Mouse (Mus musculus): Measurements from ENCODE around the gene Arhgap23. TPM values are rescaled to one million over a fixed set of nuclear protein-coding genes. Genes with fewer than 3 reads are reported as not detected.
A peak's percentile ranks its signal among the peaks of the same experiment; 100 is the strongest.

Gene Arhgap23
- total RNA-seq, 2 experiments from 2014 or later: 84.0 to 91.8 TPM

DNA sequence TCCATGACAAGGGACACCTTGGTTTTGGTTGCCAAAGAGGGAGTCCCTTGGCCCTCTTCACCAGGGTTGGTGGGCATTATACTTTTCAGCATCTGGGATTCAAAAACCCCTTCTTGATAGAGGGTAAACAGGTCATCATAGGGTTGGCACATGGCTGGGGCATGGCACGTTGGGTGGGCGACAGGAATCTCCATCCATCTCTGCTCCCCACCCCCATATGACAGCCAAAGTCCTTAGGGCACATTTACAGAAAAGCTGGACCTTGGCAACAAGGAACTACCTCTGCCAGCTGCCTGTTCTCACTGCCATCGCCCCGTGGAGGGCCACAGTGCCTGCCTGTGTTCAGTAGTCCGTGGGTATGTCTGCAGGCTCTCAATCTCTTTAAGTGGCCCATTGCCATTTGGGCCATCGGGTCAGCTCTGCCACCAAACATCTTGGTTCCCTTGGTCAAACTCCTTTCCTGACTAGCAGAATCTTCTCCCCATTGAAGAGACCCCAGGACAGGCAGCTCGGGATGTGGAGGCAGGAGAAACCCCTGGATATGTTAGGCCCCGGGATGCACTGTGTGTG is 11.6 kb upstream of the Arhgap23 start:
- DNase-seq (ENCODE audit: extremely low spot score in 1 of 2, low spot score in 2 of 2): no peak
- intact Hi-C loops (cut with DNase I): loop anchor here (5.0 kb wide), 1 partner anchor 41 kb away; the partner anchor contains the start of gene Socs7

DNA sequence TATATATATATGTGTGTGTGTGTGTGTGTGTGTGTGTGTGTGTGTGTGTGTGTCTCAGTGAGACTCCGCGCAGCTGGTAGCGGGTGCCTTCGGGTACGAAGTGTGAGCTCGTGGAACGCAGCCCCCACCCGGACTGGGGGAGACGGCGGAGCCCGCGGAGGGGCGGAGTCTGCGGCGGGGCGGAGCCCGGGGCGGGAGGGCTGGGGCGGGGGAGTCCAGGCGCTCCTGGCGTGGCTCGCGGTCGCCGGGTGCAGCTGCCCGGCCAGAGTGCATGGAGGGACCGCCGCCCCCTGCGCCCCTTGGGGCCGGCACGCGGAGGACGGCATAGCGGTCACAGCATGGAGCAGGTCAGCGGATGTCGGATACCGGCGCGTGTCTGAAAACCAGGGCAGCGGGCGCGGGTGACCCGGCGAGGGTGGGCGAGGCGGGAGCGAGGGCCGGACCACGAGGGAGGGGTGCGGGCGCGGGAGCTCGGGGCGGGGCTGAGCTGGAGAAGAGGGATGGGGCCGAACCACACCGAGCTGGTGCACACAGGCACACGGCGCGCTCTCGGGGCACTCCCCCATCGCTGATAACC is 11.1 kb upstream of the Arhgap23 start:
- intact Hi-C loops (cut with DNase I): loop anchor here (5.0 kb wide), 1 partner anchor 42 kb away; the partner anchor contains the start of gene Socs7
- peak; percentile 62 to 88 for DNase-seq (ENCODE audit: extremely low spot score in 1 of 2, low spot score in 2 of 2)

DNA sequence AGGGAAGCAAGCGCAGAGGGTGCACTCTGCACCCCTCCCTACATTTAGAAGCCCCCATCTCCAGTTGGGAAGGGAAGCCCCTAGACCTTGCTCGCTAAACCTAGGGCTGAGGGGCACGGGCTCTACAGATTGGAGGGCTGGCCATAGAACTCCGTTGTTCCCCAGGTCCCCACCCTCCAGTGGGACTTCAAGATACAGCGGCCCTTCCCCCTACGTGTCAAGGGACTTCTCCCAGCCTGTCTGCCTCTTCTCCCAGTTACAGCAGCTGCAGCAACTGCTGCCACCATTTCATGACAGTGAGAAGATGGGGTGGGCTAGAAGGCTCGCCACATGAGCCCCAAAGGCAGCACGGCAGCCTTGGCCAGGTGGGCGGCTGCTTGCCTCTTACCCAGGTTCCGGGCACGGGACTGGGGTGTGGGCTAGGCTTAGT is 10.6 kb upstream of the Arhgap23 start:
- DNase-seq (ENCODE audit: extremely low spot score in 1 of 2, low spot score in 2 of 2): no peak
- intact Hi-C loops (cut with DNase I): loop anchor here (5.0 kb wide), 1 partner anchor 42 kb away; the partner anchor contains the start of gene Socs7

DNA sequence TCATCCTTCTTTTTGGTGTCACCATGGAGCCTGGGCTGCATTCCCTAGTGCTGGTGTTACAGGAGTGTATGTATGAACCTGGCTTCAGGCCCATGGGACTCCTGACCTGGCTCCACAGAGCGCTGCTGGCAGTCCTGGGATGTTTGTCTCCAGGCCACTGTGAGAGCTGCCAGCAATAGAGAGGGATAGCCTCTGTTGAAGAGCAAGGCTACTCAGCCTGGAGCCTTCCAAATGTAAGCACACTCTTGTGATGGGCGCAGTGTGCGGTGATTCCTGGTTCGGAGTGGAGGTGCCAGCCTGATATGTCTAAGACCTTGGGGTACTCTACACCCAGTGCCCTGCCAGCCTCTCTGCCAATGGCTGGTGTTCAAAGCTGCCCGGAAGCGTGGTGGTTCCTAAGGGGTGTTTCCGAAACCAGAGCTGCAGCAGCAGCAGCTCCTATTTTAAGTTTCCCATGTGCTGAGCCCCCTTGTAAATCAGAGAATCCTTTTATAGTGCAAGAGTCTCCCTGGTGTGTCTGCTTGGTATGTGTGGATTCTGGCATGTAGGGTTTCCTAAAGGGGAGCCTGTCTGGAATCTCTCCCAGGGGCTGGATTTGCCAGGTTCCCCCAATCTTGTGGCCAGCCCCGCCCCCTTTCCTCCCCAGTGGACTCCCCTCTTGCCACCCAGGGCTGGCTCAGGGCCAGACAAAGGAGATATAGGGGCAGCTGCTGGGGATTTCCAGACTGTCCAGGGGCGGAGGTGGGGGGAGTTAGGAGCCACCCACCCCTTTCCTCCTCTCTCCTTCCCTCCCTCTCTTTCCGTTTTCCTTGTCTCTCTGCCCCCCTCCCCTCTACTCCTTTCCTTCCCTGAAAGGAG is 9.0 kb upstream of the Arhgap23 start:
- intact Hi-C loops (cut with DNase I): no loop called here
- peak; percentile 39 to 84 for DNase-seq (ENCODE audit: extremely low spot score in 1 of 2, low spot score in 2 of 2)

DNA sequence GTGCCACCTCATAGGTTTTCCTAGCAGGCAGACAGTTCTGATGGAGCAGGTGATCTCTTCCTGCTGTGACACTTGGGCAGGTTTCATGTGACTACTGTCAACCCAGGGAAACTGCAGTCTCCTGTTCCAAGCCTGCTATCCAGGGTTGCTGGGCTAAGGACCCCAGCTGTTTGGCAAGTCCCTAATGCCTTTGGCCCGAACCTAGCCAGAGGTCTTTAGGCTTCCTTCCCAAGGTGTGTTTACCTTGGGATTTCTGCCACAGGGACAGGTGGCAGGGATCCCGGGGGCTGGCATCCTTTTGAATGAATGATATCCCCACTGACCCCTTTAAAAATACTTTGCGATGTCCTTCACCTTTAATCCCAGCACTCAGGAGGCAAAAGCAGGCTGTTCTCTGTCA is 7.9 kb upstream of the Arhgap23 start:
- no peak for DNase-seq (ENCODE audit: extremely low spot score in 1 of 2, low spot score in 2 of 2)
- intact Hi-C loops (cut with DNase I): no loop called here

DNA sequence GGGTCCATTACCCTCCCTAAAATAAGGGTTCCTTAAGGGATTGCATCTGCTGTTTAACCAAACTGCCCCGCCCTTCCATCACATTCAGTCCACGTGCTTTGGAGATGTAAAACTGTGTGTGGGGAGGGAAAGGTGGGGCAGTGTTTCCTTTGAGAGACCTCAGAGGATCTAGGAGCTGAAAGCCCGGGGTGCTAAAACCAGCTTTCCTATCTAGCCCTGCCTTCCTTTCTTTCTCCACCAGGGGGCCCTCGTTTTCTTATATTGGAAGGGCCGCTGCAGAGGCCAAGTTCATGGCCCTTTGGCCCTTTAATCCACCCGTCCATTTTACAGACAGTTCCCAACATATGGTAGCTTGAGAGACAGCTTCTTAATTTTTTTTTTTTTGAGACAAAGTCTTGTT is 7.2 kb upstream of the Arhgap23 start:
- intact Hi-C loops (cut with DNase I): loop anchor here (2.0 kb wide), 1 partner anchor 61 kb away; no protein-coding TSS in a partner anchor
- peak; percentile 72 to 82 for DNase-seq (ENCODE audit: extremely low spot score in 1 of 2, low spot score in 2 of 2)

DNA sequence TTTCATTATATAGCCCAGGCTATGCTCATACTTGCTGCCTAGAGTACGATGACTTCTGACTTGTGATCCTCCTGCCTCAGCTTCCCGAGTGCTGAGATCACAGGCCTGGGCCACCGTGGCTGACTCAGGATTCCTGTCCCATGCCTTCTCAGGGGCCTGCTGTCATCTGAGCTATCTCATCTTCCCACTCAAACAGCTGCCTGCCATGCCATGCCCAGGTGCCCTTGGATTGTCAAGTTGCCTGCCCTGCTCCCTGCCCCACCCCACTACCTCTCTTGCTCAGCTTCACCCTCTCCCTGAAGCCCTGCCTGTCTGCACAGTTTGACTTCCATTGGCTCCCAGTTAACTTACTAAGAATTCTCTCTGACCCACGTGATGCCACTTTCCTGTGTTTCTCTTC is 4.4 kb upstream of the Arhgap23 start:
- intact Hi-C loops (cut with DNase I): no loop called here
- no peak for DNase-seq (ENCODE audit: extremely low spot score in 1 of 2, low spot score in 2 of 2)

DNA sequence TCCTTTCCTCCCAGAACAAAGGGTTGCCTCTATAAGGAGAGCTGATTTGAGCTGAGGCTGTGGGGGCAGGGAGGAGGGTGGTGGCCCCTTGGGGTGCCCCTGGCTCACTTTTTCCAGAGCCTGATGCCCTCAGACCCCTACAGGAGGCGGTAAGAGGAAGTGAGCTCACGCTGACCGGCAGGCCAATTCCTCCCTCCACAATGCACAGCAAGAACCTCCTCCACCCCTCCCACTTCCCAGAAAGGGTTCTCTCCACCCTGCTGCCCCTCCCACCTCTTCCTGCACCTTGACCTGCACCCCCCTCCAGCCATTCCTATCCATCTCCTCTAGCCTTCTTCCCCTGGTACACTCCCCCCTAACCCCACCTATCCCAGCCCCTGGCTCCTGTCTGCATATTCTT is 3.2 kb upstream of the Arhgap23 start:
- intact Hi-C loops (cut with DNase I): no loop called here
- no peak for DNase-seq (ENCODE audit: extremely low spot score in 1 of 2, low spot score in 2 of 2)

DNA sequence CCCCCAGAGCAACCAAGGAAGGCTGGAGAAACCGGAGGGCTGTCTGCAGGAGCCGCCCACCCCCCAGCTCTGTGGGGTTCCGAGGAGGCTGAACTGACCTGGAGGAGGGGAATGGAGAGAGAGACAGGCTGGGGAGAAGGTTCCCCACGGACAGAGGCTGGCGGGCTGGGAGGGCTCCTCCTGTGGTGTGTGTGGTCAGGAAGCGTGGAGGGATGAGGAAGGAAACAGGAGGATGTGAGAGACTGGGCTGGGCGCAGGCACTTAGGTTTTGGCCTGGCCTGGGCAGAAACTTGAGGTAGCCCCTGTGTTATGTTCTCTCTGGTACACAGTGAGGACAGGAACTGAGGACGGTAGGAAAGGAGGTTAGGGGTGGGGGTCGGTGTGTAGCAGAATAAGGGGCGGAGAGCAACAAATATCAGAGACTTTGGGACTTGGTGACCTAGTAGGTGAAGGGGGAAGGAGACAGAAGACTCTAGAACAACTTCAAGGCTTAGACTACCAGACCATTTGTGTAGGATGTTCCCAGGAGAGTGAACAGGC is 2.5 kb upstream of the Arhgap23 start:
- no peak for DNase-seq (ENCODE audit: extremely low spot score in 1 of 2, low spot score in 2 of 2)
- intact Hi-C loops (cut with DNase I): no loop called here

DNA sequence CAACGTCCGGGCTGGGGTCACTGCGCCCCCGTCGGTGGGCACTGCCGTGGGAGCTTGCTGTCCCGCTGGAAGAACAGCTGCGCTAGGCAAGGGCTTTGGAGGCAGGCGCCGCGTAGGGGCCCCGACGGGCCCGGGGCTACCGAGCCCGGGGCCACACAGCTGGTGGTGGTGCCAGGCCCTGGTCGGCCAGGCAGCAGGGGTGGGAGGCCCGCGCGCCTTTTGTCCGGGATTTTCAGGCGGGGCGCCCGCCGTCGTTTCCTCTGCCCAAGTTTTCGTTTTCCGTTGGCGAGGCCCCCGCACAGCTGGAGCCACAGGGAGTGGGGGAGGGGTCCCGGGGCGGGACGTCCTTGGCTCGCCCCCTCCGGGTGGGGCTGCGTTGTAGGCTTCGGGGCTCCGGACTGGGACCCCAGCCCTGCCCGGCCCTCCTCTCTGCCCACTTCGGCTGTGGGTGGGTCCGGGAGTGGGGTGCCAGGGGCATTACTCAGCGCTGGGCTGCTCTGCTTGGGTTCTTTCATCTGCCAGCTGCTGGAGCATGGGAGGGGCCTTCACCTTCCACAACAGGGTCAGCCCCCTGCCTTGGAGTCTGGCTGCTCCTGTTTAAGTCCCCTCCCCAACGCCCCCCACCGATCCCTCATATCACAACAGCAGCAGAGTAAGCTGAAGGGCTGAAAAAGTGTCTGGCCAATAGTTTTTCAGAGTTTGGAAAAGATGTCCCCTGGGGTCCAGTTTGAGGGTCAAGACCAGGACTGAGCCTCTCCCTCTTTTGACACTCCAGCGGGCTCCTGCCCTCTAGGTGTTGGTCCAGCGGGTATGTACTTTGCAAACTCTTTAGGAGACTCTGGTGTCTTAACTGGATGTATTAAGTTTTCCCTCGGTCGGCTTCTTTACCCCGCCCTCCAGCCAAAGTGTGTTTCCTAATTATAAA is 641 bp downstream of the Arhgap23 start:
- DNase-seq (ENCODE audit: extremely low spot score in 1 of 2, low spot score in 2 of 2): peak in 1 of 2 experiments; percentile 76
- intact Hi-C loops (cut with DNase I): no loop called here

DNA sequence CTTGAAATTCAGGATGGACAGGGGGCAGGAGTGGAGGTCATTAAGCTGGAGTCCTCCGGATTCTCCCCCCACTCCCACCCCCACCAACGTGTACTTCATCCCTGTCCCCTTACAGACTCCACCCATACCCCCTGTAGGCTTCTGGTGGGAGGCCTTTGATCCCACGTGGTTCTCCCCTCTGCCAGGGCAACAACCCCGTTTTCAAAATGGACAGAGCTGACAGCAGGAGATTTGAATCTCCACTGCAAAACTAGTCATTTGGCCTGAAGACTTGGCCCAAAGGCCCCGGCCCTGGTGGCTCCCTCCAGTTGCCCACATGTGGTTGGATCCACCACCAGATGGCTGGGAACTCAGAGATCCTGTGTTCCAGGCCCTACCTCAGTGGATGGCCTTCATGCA is 1.3 kb downstream of the Arhgap23 start:
- intact Hi-C loops (cut with DNase I): no loop called here

DNA sequence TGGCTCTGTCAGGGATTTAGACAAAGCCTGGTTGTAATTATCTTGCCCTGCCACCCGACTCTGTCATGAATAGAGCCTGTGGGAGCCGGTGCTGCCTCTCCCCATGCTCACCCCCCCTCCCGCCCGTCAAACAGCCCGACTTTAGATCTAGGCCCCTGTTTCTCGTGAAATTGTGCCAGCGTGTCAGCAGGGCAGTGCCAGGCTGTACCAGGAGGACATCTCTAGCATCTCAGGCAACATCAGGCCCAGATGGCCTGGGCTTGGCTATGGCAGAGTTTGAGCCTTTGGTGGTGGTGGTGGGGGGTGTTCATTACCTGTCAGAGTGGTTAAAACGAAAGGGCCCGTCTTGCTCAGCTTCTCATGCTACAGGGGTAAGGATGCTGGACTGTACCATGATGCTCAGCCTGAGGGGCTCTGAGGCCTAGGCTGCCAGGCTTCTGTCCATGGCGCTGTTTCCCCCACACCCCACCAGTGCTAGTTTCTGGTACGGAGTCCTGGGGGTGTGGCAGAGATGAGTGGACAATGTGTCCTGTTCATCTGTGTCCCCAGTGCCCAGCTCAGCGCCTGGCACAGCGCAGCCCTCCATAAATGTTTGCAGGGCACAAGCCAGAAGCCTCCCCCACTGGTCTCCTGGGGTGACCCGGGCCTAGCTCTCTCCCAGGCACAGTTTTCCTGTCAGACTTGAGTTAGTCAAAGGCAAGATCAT is 3.7 kb downstream of the Arhgap23 start:
- intact Hi-C loops (cut with DNase I): no loop called here
- DNase-seq (ENCODE audit: extremely low spot score in 1 of 2, low spot score in 2 of 2): no peak

More for the DNA sequence above, 1.3 kb downstream of the Arhgap23 start:
- no peak for DNase-seq (ENCODE audit: extremely low spot score in 1 of 2, low spot score in 2 of 2)

DNA sequence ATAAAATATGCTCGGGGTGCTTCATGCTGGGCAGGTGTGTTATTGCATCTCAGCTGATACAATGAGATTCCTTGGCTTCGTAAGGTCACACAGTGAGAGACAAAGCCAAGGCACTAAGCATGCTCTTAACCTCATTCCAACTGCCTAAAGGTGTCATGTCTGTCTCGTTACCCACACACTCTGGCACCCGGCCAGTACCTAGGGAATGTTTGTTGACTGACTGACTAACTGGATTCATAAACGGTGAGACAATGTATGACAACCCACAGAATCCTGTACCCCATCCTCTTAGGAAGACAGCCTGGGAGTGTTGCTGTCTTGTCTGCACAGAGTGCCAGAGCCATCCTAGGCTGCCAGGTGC is 4.2 kb downstream of the Arhgap23 start:
- intact Hi-C loops (cut with DNase I): no loop called here
- no peak for DNase-seq (ENCODE audit: extremely low spot score in 1 of 2, low spot score in 2 of 2)

DNA sequence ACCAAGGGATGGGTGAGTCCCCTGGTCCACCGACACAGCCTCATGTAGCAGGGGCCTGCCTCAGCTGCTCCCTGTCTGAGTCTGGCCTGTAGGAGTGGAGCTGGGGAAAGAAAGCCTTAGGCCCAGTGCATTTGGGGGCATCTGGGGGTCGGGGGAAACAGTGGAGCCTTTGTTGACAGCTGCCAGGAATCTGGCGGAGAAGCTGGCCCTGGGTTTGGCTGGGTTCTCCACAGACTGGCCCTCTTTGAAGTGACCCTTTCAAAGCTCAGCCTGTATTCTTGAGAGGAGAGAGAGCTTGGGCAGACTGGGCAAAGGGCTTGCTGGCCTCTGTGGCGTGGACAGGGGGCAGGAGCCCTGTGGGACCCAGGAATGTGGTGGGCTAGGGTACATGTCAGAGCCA is 7.2 kb downstream of the Arhgap23 start:
- intact Hi-C loops (cut with DNase I): no loop called here
- peak in 1 of 2 experiments; percentile 62 for DNase-seq (ENCODE audit: extremely low spot score in 1 of 2, low spot score in 2 of 2)

DNA sequence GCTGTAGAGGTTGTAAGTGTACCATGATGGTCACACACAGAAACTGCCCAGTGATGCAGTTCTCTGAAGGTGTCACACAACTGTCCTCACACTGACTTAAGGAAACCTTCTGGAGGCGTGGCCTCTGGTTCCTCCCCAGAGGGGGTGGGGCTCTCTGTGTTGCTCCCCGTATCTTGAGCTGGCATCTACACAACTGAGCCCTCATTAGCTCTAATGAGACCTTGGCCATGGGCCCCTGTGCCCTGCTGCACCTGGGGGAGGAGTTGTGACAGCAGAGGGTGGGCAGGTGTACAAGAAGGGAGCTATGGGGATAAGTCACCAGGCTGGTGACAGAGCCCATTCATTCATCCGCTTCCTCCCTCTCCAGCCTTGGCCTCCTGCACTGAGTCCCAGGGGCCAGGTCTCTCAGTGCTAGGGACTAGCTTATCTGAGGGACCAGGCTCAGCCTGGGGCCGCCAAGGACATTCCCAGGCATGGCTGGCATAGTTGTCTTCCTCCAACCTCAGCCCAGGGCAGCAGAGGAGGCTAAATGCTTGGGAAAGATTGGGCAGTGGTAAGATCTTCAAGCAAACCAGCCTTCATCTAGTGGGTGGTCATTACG is 8.9 kb downstream of the Arhgap23 start:
- no peak for DNase-seq (ENCODE audit: extremely low spot score in 1 of 2, low spot score in 2 of 2)
- intact Hi-C loops (cut with DNase I): no loop called here

DNA sequence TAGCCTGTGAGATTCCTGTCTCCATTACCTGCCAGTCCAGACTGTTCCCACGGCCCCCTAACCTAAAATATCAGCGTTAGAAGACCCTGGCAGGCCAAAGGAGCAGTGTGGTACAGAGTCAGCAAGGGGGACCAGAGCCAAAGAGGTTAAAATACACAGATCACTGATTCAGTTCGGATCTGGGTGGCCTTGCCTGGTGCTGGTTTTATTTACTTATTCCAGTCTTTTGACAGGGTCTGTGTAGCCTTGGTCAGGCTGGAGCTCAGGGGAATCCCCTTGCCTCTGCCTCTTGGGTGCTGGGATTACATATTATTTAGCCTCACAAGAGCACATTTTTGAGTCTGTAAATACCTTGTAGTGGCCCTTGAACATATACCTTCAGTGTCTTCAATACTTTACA is 9.5 kb downstream of the Arhgap23 start:
- DNase-seq (ENCODE audit: extremely low spot score in 1 of 2, low spot score in 2 of 2): no peak
- intact Hi-C loops (cut with DNase I): no loop called here

DNA sequence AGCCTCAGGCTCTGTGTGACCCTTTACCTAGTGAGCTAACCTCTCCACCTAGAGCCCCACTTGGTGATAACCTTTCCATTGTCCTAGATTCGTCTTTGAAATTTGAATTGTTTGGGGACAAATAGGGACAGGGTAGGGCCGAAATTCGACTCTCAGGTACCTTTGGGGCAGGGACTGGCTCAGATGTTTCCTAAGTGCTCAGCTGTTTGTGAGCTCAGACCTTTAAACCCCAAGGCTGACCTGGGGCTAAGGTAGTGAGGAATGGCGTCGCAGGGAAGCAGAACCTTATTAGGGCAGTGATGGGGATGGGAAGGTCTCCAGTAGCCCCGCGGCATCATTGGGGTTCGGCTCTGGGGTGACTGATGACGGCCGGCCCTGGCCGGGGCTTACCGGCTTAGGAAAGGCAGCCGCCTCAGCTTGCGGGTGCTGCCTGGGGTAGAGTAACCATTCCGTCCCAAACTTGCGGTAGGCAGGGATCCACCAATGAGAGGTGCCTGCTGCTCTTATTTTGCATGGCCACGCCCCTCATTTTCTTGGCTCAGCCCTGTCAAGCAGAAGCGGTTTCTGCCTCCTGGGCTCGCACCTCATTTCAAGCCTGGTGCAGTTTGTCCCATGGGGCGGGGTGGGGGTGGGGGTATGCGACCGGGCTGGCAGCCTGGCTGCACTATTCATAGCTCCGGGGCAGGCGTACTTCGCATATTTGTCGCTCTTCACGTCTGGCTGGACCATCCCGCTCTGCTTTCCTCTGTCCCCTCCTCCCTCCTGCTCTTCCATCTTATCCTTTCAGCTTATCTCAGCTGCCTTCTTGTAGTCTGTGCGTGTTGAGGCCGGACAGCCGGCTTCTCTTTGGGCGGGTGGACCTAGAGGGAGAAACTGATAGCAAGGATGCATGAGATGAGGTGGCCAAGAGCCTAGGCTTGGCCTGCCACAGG is 12.7 kb downstream of the Arhgap23 start:
- DNase-seq (ENCODE audit: extremely low spot score in 1 of 2, low spot score in 2 of 2): peak in 1 of 2 experiments; percentile 81
- intact Hi-C loops (cut with DNase I): no loop called here

Measured in left cerebral cortex, postnatal 10 days (tissue).